Mouse (Mus musculus): ENCODE measurements at regions not wholly inside any gene's neighbourhood (a gene's known extent, or its start where the extent isn't known, plus 50 kb on each side); places are given as distances from the start of the nearest gene placed in this dataset.

Small RNAs in the stretch of these regions (microRNA-seq; reads per million reads assigned to microRNA genes)
- gene Gm26469: 0 reads per million in 2 experiments
